Mouse (Mus musculus): Measurements from ENCODE around the gene Tmprss2.
"Not testable (repeated sequence)": the region's sequence is repeated elsewhere in the genome, so short reads cannot be mapped to it uniquely, and the experiment has no call there.

Tmprss2 gene

GRCm38 (mm10) chr16:97591512-97591911 lies 19.5 kb downstream of the Tmprss2 start:
- DNase-seq (ENCODE audit: low read depth, low spot score): no peak

GRCm38 (mm10) chr16:97582876-97583275 lies 28.1 kb downstream of the Tmprss2 start:
- not testable (repeated sequence) for DNase-seq (ENCODE audit: low read depth, low spot score)

GRCm38 (mm10) chr16:97569426-97569825 lies 41.6 kb downstream of the Tmprss2 start:
- no peak for DNase-seq (ENCODE audit: low read depth, low spot score)

- no peak for DNase-seq (ENCODE audit: low read depth, low spot score)
Measured at GRCm38 (mm10) chr16:97568662-97569061, 42.3 kb downstream of the Tmprss2 start.

GRCm38 (mm10) chr16:97544340-97544739 lies 66.7 kb downstream of the Tmprss2 start:
- no peak for DNase-seq (ENCODE audit: low read depth, low spot score)

- no peak for DNase-seq (ENCODE audit: low read depth, low spot score)
Measured at GRCm38 (mm10) chr16:97536859-97537258, 74.1 kb downstream of the Tmprss2 start.

- DNase-seq (ENCODE audit: low read depth, low spot score): no peak
Measured at GRCm38 (mm10) chr16:97535808-97536413, 75.1 kb downstream of the Tmprss2 start.

GRCm38 (mm10) chr16:97534876-97535461 lies 76.0 kb downstream of the Tmprss2 start:
- DNase-seq (ENCODE audit: low read depth, low spot score): no peak

GRCm38 (mm10) chr16:97534448-97534847 lies 76.5 kb downstream of the Tmprss2 start:
- no peak for DNase-seq (ENCODE audit: low read depth, low spot score)

- no peak for DNase-seq (ENCODE audit: low read depth, low spot score)
Measured at GRCm38 (mm10) chr16:97533751-97534150, 77.2 kb downstream of the Tmprss2 start.

- DNase-seq (ENCODE audit: low read depth, low spot score): no peak
Measured at GRCm38 (mm10) chr16:97533126-97533525, 77.9 kb downstream of the Tmprss2 start.

GRCm38 (mm10) chr16:97529241-97529640 lies 81.8 kb downstream of the Tmprss2 start:
- DNase-seq (ENCODE audit: low read depth, low spot score): no peak

GRCm38 (mm10) chr16:97523024-97523423 lies 88.0 kb downstream of the Tmprss2 start:
- DNase-seq (ENCODE audit: low read depth, low spot score): no peak

- no peak for DNase-seq (ENCODE audit: low read depth, low spot score)
Measured at GRCm38 (mm10) chr16:97521983-97522382, 89.0 kb downstream of the Tmprss2 start.

- no peak for DNase-seq (ENCODE audit: low read depth, low spot score)
Measured at GRCm38 (mm10) chr16:97516341-97516740, 94.7 kb downstream of the Tmprss2 start.
